Mouse (Mus musculus): ENCODE measurements around the gene Etl4.

Gene Etl4

DNA sequence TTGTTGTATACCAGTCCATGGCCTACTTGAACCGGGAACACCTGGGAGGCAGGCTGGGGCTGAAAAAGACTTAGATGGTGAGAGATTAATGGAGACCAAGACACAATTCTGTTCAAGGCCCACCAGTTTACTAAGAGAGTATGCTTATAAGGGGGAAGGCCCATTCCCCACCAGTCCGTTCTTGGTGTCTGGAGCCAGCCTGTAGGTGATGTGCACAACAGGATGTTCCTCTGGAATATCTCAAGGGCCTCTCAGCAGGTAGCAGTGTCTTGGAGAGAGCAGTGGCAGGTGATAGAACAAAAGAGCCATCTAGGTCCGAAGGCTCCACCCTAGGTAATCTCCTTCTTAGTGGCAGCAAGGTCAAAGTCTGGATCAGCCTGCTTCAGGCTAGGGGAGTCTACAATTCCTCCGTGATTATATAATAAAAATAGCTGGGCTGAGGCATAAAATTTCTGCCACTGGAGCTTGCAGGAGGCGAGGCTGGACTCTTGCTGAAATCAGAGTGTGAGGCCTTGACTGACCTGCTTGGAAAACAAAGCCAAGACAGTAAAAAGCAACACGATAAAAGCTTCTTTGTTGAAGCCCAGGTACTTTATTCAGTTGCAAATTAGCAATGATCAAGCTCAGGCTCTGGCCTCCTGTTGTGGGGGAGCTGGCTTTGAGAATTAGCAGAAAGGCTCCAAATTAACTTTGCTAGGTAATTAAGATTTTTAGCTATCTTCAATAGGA lies 267.0 kb downstream of the Etl4 start:
- 80% methylated on average over 6 of the region's 6 CpGs for WGBS

DNA sequence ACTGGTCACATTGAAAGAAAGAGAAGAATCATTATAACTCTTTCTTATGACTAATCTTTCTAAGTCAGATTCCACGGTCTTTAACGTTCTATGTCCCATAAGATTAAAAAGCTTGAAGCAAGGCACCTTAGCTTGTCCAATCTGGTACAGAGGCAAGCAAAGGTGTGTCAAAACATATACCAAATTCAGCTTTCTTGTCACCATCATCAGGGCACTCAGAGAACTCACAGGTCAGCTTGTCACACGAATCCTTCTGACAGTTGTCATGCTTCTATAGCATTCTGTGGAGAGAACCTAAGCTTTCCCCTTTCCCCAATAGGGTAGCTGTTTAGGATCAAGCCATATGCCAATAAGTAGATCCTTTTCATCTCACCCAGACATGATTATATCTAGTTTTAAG lies 267.7 kb downstream of the Etl4 start:
- WGBS, result 91% methylated on average over 3 of the region's 3 CpGs

DNA sequence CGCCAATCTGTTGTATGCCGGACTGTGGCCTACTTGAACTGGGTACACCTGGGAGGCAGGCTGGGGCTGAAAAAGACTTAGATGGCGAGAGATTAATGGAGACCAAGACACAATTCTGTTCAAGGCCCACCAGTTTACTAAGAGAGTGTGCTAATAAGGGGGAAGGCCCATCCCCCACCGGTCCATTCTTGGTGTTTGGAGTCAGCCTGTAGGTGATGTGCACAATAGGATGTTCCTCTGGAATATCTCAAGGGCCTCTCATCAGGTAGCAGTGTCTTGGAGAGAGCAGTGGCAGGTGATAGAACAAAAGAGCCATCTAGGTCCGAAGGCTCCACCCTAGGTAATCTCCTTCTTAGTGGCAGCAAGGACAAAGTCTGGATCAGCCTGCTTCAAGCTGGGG lies 271.0 kb downstream of the Etl4 start:
- WGBS, result 86% methylated on average over 5 of the region's 5 CpGs

DNA sequence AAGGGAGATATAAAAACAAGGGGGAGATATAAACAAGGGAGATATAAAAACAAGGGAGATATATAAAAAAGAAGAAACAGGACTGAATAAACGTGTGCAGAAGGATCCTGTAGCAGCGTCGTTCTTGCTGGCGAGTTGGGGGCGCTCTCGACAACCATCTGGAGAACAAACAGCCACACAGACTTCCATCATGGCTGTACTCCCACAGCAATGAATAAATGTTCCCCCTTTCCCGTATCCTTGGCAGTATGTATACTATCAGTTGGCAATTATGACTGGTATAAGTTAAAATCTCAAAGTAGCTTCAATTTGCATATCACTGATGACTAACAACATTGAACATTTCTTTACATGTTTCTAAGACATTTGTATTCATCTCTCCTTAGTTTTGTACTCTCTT lies 277.6 kb downstream of the Etl4 start:
- 55% methylated on average over 7 of the region's 7 CpGs for WGBS

DNA sequence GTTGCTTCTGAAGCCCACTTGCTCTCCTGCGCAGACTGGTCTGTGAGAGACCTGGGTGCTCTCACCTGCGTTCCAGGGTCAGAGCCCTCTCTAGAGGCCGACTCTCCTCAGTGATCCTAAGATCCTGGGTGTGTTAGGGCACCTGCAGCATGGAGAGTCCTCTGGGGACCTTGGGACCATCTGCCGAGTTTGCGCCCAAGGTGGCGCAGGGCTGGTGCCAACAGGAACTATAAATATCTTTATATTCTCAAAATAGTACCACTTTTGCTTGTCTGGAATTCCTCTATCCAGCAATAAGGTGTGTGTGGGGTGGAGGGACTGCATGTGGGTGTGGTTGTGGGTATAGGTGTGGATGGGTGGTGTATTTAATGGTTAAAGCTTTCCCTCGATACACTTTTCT lies 293.4 kb downstream of the Etl4 start:
- 77% methylated on average over 7 of the region's 7 CpGs for WGBS

DNA sequence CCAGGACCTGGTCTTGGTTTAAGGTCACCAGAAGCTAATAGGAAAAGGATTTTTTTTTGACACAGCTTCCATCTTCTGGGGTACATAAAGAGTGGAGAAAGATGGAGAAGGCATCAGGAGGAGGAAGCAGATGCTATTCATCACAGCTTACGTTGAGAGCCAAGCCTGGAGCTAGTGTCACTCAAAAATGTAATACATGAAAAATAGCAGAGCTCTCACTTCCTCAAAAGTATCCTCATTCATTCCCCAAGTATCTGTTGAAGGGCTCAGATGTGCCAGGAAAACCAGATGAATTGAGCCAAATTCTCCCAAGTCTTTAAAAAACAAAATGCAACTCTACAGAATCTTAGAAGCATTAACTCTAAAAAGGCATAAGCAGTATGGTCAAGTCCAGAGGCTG lies 297.1 kb downstream of the Etl4 start:
- 47% methylated on average over 1 of the region's 1 CpGs for WGBS

DNA sequence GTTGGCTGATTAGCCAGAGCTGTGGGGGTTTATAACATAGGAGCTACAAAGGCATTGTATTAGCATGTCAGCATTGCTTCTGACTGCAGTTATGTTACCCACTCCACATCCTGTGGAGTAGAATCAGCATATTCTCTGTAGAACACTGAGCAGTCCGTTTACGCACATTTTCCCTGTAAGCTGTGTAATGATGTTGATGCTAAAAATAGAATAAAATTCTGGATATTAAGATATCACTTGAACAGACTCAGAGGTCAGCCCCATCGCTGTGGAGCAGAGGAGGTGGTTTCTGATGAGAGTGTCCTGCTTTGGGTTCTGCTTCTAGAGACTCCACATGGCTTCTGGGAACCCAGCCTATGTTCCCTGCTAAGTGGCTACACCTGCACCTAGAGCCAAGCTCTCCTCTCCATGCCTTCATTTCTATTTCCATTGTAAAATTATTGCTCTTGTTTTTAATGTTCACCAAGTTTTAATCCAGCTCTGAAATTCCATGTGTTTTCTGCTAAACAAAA lies 299.2 kb downstream of the Etl4 start:
- WGBS, result 67% methylated on average over 3 of the region's 3 CpGs

DNA sequence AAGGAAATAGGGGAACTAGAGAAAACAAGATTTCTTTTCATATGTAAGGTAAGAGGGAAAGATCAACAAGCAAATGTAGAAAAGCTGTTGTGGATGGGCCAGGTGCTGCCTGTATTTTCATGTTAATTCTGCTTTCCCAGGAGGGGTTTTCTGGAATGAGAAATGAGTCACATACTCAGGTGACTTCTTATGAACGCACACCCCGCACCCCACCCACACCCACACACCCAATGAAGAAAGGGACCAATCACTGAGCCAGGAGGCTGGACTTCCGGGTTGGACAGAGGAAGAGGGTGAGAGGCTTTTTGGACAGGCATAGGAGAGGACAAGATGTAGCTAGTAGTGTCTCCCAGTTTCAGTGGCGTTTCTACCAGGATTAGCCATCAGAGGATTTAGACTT lies 299.8 kb downstream of the Etl4 start:
- WGBS, result 62% methylated on average over 4 of the region's 4 CpGs

DNA sequence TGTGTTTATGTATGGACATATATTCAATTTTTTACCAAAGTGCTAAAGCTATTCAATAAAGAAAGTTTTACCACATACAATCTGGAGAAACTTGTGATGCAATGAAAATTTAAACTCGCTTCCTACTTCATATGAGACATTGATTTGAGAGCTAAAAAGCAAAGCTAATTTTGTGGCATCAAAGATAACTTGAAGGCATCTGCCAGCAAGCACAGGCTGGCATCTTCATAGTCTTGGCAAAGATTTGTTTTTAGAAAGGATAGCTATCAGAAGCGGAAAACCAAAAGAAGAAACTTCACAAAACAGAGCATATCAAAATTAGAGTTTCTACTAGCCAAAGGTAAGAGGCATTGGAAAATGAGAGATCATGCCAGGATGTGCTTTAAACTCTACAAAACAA lies 306.7 kb downstream of the Etl4 start:
- WGBS, result 40% methylated on average over 2 of the region's 2 CpGs

DNA sequence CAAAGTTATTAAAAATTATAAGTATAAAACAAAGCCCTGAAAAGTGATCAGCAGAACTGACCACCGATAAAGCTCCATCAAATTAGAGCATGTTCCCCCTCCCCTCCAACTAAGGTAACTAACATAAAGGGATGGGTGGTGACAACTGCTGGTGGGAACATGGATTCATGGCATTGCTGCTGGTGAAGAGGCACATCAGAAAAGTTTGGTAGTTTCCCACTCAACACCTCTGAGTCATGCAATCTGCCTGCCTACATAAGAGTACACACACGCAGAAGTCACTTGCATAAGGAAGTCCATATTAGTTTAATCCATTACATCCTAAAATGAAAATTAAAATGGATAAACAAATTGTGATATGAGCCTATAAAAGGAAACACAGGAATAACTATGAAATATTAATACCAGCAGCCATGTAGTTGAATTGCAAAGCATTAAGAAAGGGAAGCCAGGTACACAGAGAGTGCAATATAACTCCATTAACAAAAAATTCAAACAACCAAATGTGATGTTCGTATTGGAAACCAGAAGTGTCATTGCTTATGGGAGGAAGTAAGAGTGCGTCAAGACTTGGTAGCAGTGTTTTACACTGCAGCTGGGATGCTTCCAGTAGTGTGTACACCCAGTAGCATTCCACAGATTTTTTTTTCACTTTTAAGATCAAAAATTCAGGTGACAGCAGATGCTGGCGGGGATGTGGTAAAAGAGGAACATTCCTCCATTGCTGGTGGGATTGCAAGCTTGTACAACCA lies 307.3 kb downstream of the Etl4 start:
- 60% methylated on average over 5 of the region's 5 CpGs for WGBS

DNA sequence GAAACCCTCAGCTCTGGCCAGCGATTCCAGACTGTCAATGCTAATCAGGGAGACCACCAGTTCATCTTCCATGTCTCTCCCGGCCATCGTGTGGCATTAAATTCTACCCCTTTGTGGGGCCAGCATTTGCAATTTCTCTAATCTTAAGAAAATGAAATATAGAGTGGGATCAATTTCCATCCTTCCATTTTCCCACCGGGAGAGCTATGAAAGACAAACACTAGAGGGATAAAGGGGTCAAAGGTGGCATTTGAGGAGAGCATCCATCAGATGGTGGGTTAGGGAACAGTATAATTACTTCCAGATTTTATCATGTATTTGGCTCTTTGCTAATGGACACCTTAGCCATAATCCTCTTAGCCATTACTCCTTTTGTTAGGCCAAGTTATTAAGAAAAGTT lies 321.8 kb downstream of the Etl4 start:
- WGBS, result 73% methylated on average over 4 of the region's 4 CpGs

DNA sequence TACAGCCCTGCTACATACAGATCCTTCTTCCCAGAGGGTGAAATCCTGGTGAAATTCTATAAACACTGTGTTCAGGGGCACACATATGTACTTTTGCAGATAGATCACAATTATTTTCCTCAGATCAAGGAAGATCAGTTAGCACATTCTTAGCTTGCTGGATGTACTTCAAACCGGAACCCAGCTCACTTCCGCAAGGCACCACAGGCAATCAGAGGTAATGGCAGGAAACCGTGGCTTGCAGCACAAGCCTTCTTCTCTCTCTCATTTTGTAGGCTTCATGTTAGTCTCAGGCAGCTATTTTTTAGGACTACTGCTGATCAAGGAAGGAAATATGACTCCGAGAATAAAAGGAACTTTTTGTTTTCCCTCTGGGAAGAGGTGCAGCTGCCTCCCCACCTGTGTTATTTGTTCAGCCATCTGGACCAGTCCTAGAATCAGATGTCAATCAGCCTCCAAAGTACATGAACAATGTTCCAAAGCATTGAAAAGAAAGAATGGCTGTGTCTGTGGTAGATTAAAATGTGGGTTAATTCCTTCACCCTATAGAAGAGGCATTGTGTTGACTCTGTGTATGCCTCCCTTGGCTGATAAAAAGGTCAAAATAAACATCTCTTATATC lies 338.6 kb downstream of the Etl4 start:
- 36% methylated on average over 4 of the region's 4 CpGs for WGBS

DNA sequence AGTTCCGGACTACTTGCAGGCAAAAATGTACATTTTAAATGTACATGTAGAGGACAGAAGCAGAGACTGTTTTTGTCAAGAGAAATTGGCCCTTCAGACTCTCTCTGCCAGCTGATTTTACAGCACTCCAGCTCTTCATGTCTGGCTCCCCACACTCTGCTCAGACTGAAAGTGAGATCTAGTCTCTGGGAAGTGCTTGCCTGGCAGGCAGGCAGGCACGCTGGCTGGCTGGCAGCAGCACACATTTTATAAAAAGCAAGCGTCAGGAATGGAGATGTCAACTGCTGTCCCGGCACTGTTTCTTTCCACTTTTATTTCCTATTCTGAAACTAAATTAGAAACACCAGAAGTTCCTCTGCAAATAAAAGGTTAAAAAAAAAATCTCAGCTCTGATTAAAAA lies 339.8 kb downstream of the Etl4 start:
- 15% methylated on average over 4 of the region's 4 CpGs for WGBS

DNA sequence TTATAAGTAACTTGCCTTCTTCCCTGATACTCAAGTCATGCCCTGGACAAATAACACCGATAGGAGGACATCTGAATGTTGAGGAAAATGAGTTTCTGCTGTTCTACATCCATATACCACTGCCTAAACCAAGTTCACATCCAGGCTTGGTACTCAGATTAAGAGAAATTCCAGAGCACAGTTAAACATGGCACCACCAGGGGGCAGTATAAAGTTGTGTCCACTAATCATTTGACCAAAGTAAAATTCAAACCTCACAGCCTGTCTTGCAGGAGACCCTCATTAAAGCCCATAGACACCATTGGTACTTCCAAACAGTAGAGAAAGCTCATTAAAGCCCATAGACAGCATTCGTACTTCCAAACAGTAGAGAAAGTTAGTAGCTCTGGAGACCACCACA lies 366.5 kb downstream of the Etl4 start:
- 58% methylated on average over 2 of the region's 2 CpGs for WGBS

DNA sequence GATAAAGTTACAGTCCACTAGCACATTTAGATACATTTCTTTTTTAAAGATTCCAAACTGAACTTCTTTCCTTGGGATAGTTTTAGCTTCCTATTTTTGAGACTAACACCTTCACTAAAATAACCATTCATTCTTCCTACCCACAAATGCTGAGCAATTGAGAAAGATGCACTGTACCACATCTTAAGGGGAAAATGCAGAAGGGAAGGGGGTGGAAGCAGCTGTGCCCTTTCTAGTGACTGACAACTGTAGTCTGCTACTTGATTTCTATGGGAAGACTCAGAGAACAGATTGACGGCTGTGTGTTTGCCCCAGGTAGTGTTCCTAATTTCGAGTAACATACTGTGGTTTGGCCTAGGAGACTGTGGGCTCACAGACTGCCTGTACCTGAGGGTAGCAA lies 372.3 kb downstream of the Etl4 start:
- WGBS, result 49% methylated on average over 2 of the region's 2 CpGs

DNA sequence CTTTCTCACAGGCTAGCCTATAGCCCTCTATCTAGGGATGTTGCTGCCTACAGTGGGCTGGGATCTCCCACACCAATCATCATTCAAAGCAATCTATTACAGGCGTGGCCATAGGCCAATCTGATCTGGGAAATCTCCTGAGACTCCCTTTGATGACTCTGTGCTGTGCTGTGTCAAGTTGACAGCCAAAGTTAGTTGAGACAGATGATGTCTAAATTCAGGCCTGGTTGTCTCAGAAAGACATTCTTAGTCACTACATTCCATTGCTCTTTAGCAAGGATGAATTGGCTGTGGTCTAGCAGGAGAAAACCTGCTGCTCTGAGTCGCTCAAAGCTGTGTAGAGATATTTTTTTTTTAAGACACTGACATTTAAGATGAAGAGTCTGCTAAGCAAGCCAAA lies 374.8 kb downstream of the Etl4 start:
- 64% methylated on average over 2 of the region's 2 CpGs for WGBS

DNA sequence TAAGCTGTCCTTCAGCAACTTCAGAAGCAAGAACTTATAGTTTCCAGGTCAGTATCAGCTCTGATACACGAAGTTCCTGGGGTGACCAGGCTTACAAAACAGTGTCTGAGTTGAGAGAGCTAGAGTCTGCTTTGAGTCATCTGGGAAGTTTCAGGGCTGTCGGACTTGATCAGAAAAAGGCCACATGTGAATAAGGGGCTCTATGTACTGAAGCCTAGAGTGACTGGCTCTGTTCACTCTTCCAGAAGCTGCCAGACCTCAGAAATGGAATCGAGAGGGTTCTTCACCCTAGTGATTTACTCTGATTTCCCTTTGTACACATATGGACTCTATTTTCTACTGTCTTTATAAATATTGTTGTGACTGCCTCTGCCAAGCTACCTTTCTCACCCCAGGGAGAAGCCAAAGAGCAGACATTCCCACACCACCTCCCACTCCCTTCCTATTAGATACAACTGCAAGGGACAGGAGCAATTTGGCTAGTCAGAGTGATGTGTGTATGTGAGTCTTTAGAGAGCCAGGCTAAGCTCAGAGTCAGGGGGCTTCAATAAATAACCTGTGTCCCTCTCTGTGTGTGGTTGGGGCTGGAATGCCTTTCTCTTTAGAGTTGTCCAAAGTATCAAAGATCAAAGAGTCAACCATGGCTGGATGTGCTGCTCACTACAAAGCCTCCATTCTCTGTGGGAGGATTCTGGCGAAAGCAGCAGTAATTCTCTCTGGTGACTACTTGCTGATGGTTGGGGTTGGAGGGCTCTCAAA lies 381.6 kb downstream of the Etl4 start:
- WGBS, result 71% methylated on average over 4 of the region's 4 CpGs

DNA sequence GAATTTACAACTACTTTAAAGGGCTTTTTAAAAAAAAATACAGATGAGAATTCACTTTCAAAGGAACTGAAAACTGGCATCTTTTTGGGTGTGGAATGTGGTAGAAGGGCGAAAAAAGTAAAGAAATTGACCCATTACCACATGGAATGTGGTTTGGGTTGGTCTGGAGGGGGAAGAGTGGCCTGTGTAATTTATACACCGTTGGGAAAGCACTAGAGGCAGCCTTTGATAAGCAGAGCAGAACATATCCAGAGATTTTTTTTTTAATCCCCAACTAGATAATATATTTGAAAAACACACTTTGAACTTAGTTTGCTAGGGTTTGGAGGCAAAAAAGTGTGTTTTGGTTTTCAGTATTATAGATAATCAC lies 382.1 kb downstream of the Etl4 start:
- WGBS, result 61% methylated on average over 2 of the region's 2 CpGs

DNA sequence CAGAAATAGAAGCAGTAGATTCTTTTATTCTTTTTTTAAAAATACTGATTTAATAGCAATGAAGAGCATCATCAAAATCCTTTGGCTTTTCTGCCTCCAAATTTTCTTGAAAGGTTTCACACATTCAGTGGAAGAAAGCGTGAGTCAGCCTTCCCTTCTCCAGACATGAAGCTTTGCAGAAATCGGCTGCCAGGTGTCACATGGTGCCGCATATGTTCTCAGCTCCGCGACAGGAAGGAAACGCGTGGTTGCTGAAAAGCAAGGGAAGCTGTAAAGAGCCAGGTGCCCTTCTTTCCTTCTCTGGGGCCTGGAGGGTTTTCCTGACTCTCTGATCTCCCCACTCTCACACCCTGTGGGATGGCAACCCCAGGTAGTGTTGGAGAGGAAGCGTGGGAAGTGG lies 383.8 kb downstream of the Etl4 start:
- WGBS, result 33% methylated on average over 8 of the region's 8 CpGs

DNA sequence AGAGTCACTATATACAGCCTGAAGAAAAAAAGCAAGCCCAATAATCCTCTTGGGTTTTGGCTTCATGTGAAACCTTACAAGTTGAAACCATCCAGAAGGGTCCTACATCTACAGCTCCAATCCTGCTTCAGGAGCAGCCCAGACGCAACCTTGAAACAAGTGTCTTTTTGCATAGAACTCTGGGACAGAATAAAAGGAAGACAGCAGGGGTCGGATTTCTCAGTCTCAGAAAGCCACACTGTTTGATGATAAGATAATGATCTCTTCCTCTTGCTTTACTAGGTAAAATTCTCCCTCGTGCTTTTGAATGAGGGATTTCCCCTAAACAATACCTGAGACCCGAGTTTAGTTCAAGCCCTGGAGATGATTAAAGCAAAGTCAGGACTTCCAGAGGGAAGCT lies 385.0 kb downstream of the Etl4 start:
- 35% methylated on average over 4 of the region's 4 CpGs for WGBS

DNA sequence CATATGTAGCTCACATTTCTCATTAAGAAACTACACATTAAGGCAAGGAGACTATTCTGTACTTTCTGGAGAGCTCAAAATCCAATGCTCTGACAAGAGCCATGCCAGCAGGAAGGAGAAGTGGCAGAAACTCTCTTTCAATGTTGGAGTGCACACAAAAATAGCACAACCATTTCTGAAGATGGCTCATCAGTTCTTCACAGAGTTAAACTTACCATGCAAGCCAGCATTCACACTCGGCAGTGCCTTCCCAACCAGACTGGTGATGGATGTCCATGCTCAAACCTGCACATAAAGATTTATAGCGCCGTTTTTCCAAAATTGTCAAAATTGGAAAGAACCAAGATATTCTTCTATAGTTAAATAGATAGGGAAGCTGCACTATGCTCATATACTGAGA lies 392.9 kb downstream of the Etl4 start:
- WGBS, result 47% methylated on average over 3 of the region's 3 CpGs

DNA sequence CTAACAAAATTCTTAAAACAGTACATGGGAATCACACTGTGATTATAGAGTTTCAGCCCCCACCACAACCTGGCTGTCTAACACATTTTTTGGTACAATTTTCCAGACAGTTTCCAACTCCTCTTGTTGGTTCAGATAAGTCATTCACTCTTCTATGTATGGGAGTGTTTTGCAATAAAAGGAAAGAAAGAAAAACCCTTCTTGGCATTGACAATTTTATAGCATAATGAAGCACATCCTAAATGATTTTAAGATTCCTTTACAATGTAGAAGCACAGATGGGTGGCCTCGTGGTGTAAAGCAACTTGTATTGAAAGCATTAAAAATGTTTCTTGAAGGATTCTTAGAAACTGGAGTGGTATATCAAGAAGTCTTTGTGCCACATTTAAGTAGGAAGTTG lies 415.4 kb downstream of the Etl4 start:
- 35% methylated on average over 1 of the region's 1 CpGs for WGBS
